Mouse (Mus musculus): Measurements from ENCODE around the gene Rpl11.
"Not testable (repeated sequence)": the region's sequence is repeated elsewhere in the genome, so short reads cannot be mapped to it uniquely, and the experiment has no call there.

The Rpl11 gene

DNA sequence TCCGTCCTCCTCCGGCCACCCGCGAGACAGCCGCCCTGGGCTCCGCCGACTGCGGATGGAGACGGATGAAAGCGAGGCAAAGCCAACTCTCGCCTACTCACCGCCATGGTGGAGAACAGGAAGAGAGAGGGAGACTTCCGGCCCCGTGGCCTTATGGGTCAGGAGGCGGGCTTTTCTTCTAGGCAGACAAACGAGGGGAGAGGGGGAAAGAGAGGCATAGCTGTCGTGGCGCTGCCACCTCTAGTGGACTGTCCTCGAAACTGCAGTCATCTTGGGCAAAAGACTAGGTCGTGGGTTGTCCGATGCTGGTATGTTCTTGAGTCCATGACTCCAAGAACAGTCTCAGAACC lies at the start of gene Rpl11:
Rpl11 (minus strand) TSS at position 182 of the 350 bp plus-strand sequence.
- peak; percentile 88 for DNase-seq (ENCODE audit: extremely low read depth, insufficient read length, low spot score)

DNA sequence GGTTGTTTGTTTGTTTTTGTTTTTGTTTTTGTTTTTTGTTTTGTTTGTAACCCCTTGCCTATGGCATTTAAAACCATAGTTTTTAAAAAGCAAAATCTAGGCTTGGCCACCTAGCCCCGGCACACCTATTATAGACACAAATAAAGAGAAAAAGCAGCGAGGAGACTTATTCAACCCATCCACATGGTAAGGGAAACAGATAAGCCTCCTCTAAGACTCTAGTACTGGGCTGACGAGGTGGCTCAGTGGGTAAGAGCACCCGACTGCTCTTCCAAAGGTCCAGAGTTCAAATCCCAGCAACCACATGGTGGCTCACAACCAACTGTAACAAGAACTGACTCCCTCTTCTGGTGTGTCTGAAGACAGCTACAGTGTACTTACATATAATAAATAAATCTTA lies 48.5 kb upstream of the Rpl11 start:
- not testable (repeated sequence) for DNase-seq (ENCODE audit: extremely low read depth, insufficient read length, low spot score)

DNA sequence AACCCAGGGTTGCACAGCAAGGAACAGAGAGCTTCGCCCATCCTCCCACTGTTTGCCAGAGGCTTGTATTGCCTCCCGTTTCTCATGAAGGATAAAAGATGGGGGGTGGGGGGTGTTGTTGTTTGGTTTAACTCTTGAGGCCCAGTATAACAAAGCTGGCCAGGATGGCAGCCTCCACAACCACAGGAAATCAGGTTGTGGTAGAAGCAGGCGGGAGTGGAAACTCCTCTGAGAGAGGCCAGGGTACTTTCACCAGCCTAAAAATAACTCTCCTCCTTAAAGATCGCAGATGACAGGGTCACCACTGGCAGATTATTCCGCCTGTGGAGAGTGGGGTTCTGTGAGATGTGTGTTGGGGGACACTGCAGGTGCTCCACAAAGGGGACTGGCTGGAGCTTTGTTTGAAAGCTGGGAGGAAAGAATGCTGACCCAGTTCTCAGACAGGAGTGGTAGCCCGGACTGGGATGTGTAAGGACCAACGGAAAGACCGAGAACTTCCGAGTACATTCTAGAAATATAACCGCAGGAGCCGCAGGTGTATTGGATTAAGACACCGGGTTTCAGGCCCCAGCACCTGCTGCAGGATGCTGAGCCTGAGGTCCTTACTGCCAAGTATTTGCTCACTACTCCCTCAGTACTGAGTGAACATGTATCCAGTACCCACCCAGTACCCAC lies 47.3 kb upstream of the Rpl11 start:
- DNase-seq (ENCODE audit: extremely low read depth, insufficient read length, low spot score), result no peak

DNA sequence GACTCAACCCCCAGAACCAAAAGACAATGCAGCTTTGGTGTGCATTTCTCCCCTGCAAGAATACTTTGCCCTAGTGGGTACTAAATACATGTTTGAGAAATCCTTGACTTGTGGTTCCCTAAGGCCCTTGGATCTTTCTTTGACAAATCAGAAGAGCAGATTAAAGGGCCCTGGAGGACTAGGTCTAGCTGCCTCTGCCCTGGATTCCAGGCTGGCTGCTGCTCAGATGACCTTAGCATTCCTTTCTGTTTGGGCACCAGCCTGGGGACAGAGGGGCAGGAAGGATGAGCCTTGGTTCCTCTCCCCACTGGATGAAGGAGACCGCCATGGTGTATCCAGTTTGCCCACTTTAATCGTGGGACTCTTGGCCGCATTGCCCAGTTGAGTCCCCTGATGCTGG lies 45.2 kb upstream of the Rpl11 start:
- DNase-seq (ENCODE audit: extremely low read depth, insufficient read length, low spot score), result no peak

DNA sequence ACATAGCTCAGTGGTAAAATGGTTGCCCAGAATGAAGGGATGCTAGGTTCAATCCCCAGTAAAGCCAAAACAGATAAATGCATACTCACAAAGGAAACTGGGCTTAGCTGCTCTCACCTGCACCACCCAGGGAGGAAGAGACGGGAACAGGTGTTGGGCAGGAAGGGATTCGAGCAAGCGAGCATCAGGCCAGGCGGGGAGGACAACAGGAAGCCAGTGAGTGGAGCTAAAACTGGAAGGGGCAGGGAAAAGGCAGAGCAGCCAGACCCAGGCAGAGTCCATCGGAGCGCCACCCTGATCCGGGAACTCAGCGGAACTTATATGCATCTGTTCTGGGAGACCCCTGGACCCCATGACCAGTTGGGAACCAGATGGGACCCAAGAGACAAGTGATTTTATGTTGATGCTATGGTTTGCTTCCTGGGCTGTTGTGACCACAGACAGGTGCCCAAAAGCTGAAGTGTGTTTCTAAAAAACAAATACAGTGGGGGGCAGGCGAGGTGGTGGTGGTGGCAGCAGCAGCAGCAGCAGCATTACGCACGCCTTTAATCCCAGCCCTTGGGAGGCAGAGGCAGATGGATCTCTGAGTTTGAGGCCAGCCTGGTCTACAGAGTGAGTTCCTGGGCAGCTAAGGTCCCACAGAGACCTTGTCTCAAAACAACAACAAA lies 43.4 kb upstream of the Rpl11 start:
- no peak for DNase-seq (ENCODE audit: extremely low read depth, insufficient read length, low spot score)

DNA sequence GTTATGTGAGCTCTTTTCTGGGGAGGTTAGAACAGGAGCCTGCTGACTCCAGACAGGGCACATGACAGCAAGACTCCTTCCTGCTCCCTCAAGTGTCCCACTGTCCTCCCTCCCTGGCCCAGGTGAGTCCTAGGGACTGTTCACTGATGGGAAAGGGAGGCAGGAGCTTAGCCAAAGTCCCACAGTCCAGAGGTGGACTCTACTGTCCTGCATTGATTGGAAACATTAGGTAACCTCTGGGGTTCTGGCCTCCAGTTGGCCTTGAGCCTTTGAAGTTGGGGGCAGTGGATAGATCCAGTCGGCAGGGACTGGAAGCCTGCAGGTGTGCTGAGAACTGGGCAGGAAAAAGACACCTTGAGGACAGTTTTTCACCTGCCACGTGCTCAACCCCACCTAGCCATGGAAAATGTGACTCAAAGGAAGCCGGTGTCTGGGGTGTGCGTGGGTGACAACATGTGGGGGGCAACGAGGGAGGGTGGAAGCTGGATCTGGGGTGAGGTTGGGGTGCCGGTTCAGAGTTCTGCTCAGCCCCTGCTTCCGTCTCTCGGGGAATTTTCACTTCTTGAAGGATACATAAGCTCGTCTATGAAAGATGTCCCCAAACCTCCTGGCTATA lies 42.4 kb upstream of the Rpl11 start:
- DNase-seq (ENCODE audit: extremely low read depth, insufficient read length, low spot score), result no peak

DNA sequence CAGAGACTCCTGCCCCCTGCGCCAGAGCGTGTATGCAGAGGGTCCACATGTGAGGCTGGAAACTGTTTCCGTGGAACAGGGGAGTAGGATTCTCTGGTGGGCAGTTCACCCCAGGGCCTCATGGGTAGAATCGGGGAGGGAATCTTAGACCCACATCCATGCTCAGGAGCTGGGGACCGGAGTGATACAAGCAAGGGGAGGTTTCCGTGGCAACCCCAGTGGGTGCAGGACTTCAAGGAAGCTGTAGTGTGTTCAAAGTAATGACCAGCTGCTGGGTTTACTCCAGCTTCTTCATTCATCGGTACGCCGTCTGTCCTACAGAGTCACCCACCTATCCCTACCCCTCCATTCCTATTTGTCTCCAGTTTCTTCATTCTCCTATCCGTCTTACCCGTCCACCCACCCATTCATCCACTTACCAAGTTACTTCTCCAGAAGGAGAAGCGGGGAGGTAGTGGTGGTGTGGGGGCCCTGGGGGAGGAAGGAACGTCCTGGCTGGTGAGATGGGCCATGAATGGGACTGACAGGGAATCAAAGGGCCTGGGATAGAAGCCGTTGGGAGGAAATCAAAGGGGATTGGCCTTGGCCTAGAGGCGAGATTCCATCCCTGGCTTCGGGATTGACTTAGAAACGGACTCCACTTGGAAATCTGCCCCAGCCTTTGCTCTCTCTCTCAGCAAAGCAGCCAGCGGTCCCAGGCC lies 41.4 kb upstream of the Rpl11 start:
- DNase-seq (ENCODE audit: extremely low read depth, insufficient read length, low spot score), result no peak

DNA sequence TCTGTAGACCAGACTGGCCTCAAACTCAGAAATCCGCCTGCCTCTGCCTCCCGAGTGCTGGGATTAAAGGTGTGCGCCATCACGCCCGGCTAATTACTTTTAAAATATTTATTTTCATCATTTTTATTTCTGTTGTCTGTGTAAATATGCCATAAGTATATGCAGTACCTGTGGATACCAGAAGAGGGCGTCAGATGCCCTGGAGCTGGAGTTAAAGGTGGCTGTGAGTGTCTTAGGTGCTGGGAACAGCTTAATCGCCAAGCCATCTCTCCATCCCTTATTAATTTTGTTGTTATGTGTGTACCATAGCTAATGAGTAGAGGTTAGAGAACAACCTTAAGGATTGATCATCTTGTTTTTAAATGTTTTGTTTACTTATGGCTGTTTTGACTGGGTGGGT lies 39.3 kb upstream of the Rpl11 start:
- no peak for DNase-seq (ENCODE audit: extremely low read depth, insufficient read length, low spot score)

DNA sequence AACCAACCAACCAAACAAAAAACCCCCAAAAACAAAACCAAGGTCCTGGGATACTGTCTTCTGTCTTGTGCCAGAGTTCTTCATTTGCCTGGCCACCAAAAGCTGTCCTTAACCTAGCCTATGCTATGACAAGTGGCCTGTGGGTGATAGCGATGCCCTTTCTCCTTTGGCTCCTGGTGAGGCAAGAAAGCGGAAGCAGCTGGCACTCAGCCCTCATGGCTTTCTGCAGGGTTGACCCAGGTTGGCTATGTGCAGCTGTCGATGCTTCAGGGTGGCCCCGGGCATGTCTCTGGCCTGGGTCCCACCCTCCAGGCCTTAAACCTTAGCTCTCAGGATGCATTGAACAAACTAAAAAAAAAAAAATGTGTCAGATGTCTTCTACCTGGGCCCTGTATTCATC lies 38.1 kb upstream of the Rpl11 start:
- DNase-seq (ENCODE audit: extremely low read depth, insufficient read length, low spot score), result no peak

DNA sequence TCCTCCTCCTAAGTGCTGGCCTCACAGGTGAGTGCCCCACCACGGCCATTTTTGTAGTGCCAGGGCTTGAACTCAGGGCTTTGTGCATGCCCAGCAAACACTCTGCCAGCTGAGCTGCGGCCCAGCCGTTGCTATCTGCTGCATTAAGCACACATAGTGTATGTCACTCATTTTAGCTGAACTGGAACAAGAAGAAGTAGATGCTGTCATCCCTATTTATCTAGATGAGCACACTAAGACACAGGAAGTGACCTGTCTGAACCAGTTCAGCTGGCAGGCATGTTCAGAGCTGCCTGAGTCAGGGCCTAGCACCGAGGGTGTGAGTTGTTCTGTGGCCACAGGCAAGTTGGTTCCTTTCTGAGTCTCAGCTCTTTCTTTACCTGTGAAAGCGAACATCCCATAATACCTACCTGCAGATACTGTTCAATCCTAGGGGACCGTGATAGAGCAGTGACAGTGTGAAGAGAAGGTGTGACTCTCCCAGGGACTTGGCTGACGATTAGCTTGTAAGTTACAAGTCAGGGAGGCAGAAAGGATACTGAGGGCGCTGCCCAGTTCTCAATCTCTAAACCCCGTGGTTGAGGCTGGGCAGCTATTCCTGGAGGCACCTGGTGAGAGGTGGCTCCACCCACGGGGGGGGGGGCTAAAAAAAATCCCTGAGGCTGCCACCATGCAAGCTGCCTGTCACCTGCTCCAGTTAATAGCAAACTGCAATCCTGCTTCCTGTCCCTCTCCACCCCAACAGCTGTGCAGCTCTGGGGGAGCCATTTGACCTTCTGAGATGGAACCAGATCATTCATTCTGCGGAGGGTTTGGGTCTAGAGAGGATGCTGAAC lies 36.7 kb upstream of the Rpl11 start:
- no peak for DNase-seq (ENCODE audit: extremely low read depth, insufficient read length, low spot score)

DNA sequence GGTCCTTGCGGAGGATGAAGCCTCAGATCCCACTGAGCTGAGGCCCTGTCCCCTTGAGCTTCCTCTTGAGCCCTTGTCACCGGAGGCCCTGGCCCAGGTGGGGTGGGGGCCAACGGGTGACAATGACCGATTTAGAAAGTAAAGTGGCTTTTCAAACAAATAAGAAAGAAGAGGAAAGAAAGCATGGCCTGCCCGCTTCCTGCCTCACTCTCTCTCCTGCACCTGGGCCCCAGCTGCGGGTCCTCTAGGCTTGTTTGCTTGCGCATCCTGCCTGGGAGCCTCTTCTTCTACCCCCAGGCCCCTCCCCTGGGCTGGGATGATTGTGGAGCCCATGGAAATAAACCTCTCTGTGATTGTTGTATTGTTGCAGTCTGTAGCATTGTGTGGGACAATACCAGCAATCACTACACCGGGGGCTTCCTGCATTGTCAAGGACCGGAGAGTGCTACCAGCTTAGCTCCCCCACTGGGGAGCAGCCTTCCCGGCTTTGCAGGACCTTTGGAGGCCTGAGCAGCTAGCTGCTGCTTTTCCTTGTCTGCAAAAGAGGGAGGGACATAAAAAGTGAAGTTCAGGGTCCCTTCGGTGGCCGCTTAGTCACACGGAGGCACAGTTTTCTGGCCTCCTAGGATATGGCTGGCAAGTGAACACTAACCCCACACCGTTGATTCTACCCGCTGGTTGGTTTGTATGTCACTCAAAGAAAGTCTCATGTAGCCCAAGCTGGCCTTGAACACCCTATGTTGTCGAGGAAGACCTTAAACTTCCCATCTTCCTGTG lies 35.9 kb upstream of the Rpl11 start:
- DNase-seq (ENCODE audit: extremely low read depth, insufficient read length, low spot score), result no peak

DNA sequence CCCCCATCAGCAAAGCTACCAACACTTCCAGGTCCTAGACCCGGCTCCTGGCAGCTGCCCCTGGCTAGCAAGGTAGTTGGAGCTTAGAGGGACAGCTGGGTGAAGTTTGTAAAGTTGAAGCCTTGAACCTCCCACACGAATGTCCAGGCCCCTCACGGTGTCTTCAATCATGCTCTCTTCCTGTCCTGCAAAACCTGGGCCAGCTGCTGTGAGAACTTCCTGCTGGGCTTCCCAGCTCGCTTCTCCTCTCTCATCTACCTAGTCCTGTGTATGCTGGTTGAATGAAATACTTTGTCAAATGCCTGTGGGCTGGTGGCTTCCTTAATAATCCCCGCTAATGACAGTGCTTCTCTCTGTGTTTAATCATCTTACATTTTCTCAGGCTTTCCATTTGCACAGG lies 35.1 kb upstream of the Rpl11 start:
- no peak for DNase-seq (ENCODE audit: extremely low read depth, insufficient read length, low spot score)

DNA sequence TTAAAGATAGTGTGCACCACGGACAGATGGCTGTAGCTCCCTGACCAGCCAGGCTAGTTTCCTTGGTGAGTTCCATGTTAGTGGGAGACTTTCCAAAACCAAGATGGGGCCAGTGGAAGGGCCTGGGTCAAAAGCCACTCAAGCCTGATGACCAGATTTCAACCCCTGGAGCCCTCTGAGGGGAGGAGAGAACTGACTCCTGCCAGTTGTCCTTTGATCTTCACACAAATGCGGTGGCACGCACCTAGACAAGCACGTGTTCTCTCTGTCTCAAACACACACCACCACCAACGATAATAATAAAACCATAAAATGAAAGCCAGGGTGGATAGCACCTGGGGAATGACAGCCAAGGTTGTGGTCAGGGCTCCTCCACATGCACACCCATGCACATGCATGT lies 34.0 kb upstream of the Rpl11 start:
- DNase-seq (ENCODE audit: extremely low read depth, insufficient read length, low spot score), result no peak

DNA sequence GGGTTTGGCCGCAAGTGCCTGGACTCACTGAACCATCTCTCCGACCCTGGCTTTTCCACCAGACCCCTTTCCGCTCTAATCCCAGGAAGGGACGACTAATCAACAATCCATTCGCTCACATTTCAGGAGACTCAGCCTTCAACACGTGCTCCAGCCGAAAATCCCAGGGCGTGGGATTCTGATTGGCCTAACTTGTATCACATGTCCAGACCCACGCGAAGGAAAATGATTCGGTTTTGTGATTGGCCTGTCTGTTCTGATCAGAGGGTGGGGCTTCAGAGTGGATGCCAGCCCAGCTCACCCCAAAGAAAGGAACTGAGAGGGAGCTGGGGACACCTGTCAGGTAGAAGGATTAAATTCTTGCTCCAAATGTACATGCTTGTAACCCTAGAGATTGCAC lies 31.6 kb upstream of the Rpl11 start:
- DNase-seq (ENCODE audit: extremely low read depth, insufficient read length, low spot score), result no peak

DNA sequence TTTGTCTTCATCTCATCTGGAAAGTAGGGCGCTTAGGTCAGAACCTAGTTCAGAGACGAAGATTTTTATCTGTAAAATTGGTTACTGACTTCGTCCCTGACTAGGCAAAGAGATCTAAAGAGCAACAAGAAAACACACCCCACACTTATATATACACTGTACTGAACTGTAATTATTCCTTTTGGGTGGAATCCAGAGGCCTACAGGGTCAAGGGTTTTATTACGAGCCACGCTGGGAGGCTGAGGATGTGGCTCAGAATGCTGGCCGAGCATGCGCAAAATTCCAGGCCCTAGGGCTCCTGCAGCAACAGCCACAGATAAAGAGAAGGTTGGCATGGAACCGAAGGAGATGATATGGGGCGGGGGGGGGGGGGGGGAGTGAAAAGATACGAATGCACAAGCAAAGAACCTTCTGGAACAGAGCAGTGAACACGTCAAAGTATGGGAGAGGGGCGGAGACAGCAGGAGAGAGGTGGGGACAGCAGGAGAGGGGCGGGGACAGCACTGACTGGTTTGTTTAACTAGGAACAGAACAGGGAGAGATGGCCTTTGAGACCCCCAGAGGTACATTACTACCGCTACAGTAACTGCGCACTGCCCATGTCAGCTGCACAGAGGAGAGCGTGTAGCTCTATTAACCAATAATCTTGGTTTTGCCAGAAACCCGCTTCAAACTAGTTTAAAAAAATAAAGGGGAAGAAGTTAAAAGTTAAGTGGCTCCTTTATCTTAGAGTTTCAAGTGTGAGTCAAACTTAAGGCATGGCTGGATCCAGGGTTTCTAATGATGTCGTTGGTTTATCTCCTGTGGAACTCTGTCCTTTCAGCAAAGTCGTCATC lies 30.3 kb upstream of the Rpl11 start:
- no peak for DNase-seq (ENCODE audit: extremely low read depth, insufficient read length, low spot score)

DNA sequence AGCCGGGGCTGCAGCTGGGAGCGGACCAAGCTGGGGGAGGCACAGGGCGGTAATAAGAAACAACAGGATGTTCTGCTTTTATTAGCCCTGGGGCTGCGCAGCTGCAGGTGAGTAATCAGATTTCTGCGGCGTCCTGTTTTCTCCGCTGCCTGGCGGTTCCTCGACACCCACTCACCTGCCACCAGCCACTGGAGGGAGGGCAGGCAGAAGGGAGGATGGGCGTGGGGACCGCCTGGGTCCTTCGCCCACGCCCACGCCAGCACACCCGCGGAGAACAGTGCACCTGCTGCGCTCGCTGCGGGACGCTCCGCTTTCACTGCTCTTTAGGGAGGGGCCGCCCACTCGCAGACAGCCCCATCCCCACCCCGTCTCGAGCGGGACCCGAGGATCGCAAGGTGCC lies 28.5 kb upstream of the Rpl11 start:
- DNase-seq (ENCODE audit: extremely low read depth, insufficient read length, low spot score), result no peak

DNA sequence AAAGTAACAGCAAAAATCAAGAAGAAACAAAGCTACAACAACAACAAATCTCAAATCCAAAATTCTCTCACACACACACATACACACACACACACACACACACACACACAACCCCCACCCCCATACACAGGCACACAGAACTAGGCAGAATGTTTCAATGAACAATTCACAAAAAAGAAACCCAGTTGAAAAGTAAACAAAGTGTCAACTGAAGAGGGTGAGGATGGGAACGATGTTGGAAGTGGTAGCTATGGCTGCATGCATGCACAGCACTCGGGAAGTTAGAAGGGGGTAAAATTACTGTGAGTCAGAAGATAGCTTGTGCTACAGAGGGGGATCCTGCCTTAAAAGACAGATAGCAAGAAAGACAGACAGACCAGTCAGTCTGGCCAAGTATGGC lies 25.4 kb upstream of the Rpl11 start:
- DNase-seq (ENCODE audit: extremely low read depth, insufficient read length, low spot score), result no peak

DNA sequence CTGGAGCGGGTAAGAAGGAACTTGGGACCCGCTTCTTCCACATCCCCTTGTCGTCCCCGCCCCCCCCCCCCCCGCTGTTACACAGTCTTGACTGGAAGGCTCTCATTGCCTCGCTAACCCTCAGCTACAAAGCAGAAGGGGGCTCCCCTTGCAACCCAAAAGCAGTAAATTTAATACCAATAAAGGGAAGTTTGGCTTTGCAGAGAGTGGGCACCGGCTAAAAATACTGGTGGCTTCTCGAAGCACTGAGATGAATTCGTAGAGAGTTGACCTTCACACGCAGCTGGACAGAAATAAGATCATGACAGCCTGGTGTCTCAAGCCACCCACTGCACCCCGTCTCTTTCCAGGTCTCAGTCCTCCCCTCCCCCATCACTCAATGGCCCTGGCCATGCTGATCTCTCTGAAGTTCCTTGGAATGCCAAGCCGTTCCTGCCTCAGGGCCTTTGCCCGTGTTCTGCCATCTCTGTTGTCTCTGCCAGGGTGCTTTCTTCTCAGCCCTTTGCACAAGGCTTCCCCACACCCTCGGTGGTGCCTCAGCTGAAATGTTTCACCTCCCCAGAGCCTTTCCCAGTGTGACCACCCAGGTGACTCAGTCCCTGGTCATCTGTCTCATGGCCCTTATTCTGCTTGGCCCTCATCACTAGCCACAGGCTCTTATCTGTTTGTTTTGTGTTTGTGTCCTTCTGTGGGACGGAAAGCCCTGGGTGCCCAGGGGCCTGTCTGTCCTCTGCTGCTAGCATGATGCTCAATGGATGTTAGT lies 23.7 kb upstream of the Rpl11 start:
- DNase-seq (ENCODE audit: extremely low read depth, insufficient read length, low spot score), result no peak

All from 3134 (cell line).